ENCODE assay signal across 8 mouse cellular contexts in genomic region chr4:117124518-117125347, GRCm38 (mm10). TPM values are rescaled to one million over a fixed set of nuclear protein-coding genes. Genes with fewer than 3 reads are reported as not detected.
DNase-seq lines count a peak whose midpoint lies in the region; ATAC-seq and TF ChIP-seq lines count a peak whose summit lies in the region.

No protein-coding gene starts in this region.

- no peaks in the 10 kb centered on the region for H3K36me3 ChIP-seq in heart, embryonic 11.5 days (ENCODE audit: control insufficient read depth, insufficient read depth, low read length)
- peaks cover 15% of the 10 kb centered on the region; the same call in 1 of the 2 replicates for H3K36me3 ChIP-seq in kidney, embryonic 15.5 days

- H3K27ac ChIP-seq in bone marrow, adult 2 months (ENCODE audit: control insufficient read depth, insufficient read depth, low read depth, low read length, poor library complexity), result peak overlapping the region; percentile 91
- peak overlapping the region; percentile 86 for H3K27ac ChIP-seq in heart, embryonic 11.5 days (ENCODE audit: low read depth, low read length)
- H3K27ac ChIP-seq in kidney, embryonic 15.5 days, result peak overlapping the region; percentile 94

- 2% methylated on average over 14 of the region's 14 CpGs for WGBS in bone marrow, adult 2 months
- WGBS in heart, embryonic 11.5 days (ENCODE audit: insufficient replicate concordance), result 50% methylated on average over 14 of the region's 14 CpGs
- WGBS in kidney, embryonic 15.5 days, result 52% methylated on average over 14 of the region's 14 CpGs

- TF ChIP-seq CTCF in bone marrow, adult 2 months (IDR thresholded peaks at IDR 0.05; ENCODE audit: control insufficient read depth, insufficient read depth, low read length), result no peak

- ATAC-seq in heart, embryonic 11.5 days (replicated peaks; ENCODE audit: insufficient number of reproducible peaks, low FRiP score, low TSS enrichment), result no peak
- ATAC-seq in kidney, embryonic 15.5 days (replicated peaks; ENCODE audit: low FRiP score), result no peak

- H3K9me3 ChIP-seq in heart, embryonic 11.5 days (replicated peaks; ENCODE audit: control insufficient read depth, low read length), result no peaks in the 10 kb centered on the region
- no peaks in the 10 kb centered on the region for H3K9me3 ChIP-seq in kidney, embryonic 15.5 days (replicated peaks)

- no peaks in the 10 kb centered on the region for H3K27me3 ChIP-seq in heart, embryonic 11.5 days (ENCODE audit: control insufficient read depth, insufficient read depth, low read length)
- H3K27me3 ChIP-seq in kidney, embryonic 15.5 days, result no peaks in the 10 kb centered on the region

- peaks cover 16% of the 10 kb centered on the region for H3K4me1 ChIP-seq in bone marrow, adult 2 months (ENCODE audit: control insufficient read depth, insufficient read depth, low read length)
- H3K4me1 ChIP-seq in heart, embryonic 11.5 days (ENCODE audit: control insufficient read depth, insufficient read depth, low read length), result peaks cover 20% of the 10 kb centered on the region
- peaks cover 33% of the 10 kb centered on the region for H3K4me1 ChIP-seq in kidney, embryonic 15.5 days

- no peak overlapping the region for H3K4me3 ChIP-seq in bone marrow, adult 2 months (replicated peaks; ENCODE audit: control insufficient read depth, low read depth, low read length)
- H3K4me3 ChIP-seq in heart, embryonic 11.5 days (ENCODE audit: low read depth, low read length), result no peak overlapping the region
- H3K4me3 ChIP-seq in kidney, embryonic 15.5 days (replicated peaks), result no peak overlapping the region

- peak overlapping the region; percentile 56 for H3K9ac ChIP-seq in heart, embryonic 11.5 days (ENCODE audit: low read depth, low read length)
- H3K9ac ChIP-seq in kidney, embryonic 15.5 days, result peak overlapping the region; percentile 29; the same call in 1 of the 2 replicates

- TF ChIP-seq POLR2A in bone marrow, adult 2 months (IDR thresholded peaks at IDR 0.05; ENCODE audit: borderline replicate concordance, control insufficient read depth, low read depth, low read length), result 0 out of 2 replicates have a peak, but pooled peaks have one; percentile 13

- H3K4me2 ChIP-seq in heart, embryonic 11.5 days, result peak overlapping the region; percentile 16
- H3K4me2 ChIP-seq in kidney, embryonic 15.5 days, result peak overlapping the region; percentile 39

- DNase-seq in adrenal gland, postnatal 14 days, result peak; percentile 71
- no peak for DNase-seq in adrenal gland, postnatal 25 days
- peak; percentile 63 to 74 for DNase-seq in lung, postnatal 4 days
- DNase-seq in spleen, postnatal 36 days (ENCODE audit: low spot score in 2 of 2), result peak; percentile 83 to 84
- DNase-seq in left cerebral cortex, adult 18-20 months (ENCODE audit: low spot score in 2 of 2), result no peak

RNA-seq across cellular contexts. Expression of gene Btbd19, which starts 0.8 kb away (rescaled TPM):
- 6.3 and 10.2 TPM in 2 replicates for total RNA-seq in adrenal gland, postnatal 14 days (2021)
- total RNA-seq in adrenal gland, postnatal 25 days (2021), result 8.3 and 9.4 TPM in 2 replicates
- polyA plus RNA-seq in bone marrow, adult 2 months (2011; ENCODE audit: insufficient read depth, insufficient read length, low replicate concordance, missing spikeins), result 2.9 and 7.0 TPM in 2 replicates
- 2.2 and 4.0 TPM in 2 replicates for polyA plus RNA-seq in heart, embryonic 11.5 days (2014; fragmentation: Nextera tagmentation; extraction: Ambion mirVana)
- polyA plus RNA-seq in kidney, embryonic 15.5 days (2015; fragmentation: Nextera tagmentation; extraction: Ambion mirVana), result 5.2 and 6.6 TPM in 2 replicates
- 10 to 100 TPM; 13.1 to 14.2 TPM for total RNA-seq in left cerebral cortex, adult 18-20 months (2021)

RNA-seq across cellular contexts. Expression of gene Tctex1d4, which starts 1.9 kb away (rescaled TPM):
- not detected in 2 replicates for total RNA-seq in adrenal gland, postnatal 14 days (2021)
- not detected in 2 replicates for total RNA-seq in adrenal gland, postnatal 25 days (2021)
- not detected in 2 replicates for polyA plus RNA-seq in bone marrow, adult 2 months (2011; ENCODE audit: insufficient read depth, insufficient read length, low replicate concordance, missing spikeins)
- polyA plus RNA-seq in heart, embryonic 11.5 days (2014; fragmentation: Nextera tagmentation; extraction: Ambion mirVana), result not detected in 2 replicates
- not detected in 2 replicates for polyA plus RNA-seq in kidney, embryonic 15.5 days (2015; fragmentation: Nextera tagmentation; extraction: Ambion mirVana)
- total RNA-seq in left cerebral cortex, adult 18-20 months (2021), result under 1 TPM in 1 of 2 experiments, not detected in 1; 0.77 TPM

RNA-seq across cellular contexts. Expression of gene Plk3, which starts 9.0 kb away (rescaled TPM):
- total RNA-seq in adrenal gland, postnatal 14 days (2021), result 8.4 and 19.0 TPM in 2 replicates
- 4.6 and 5.2 TPM in 2 replicates for total RNA-seq in adrenal gland, postnatal 25 days (2021)
- polyA plus RNA-seq in bone marrow, adult 2 months (2011; ENCODE audit: insufficient read depth, insufficient read length, low replicate concordance, missing spikeins), result 3.1 and 7.8 TPM in 2 replicates
- polyA plus RNA-seq in heart, embryonic 11.5 days (2014; fragmentation: Nextera tagmentation; extraction: Ambion mirVana), result 0.99 and 1.3 TPM in 2 replicates
- 2.9 and 3.5 TPM in 2 replicates for polyA plus RNA-seq in kidney, embryonic 15.5 days (2015; fragmentation: Nextera tagmentation; extraction: Ambion mirVana)
- 10 to 100 TPM; 16.9 to 17.3 TPM for total RNA-seq in left cerebral cortex, adult 18-20 months (2021)

RNA-seq across cellular contexts. Expression of gene Ptch2, which starts 28.9 kb away (rescaled TPM):
- total RNA-seq in adrenal gland, postnatal 14 days (2021), result 7.9 and 8.3 TPM in 2 replicates
- 5.3 and 9.8 TPM in 2 replicates for total RNA-seq in adrenal gland, postnatal 25 days (2021)
- 1.5 and 2.8 TPM in 2 replicates for polyA plus RNA-seq in bone marrow, adult 2 months (2011; ENCODE audit: insufficient read depth, insufficient read length, low replicate concordance, missing spikeins)
- polyA plus RNA-seq in heart, embryonic 11.5 days (2014; fragmentation: Nextera tagmentation; extraction: Ambion mirVana), result 2.2 and 2.4 TPM in 2 replicates
- 7.6 and 10.2 TPM in 2 replicates for polyA plus RNA-seq in kidney, embryonic 15.5 days (2015; fragmentation: Nextera tagmentation; extraction: Ambion mirVana)
- total RNA-seq in left cerebral cortex, adult 18-20 months (2021), result 1 to 10 TPM; 1.1 to 2.0 TPM

RNA-seq across cellular contexts. Expression of gene Rps8, which starts 31.3 kb away (rescaled TPM):
- 935 and 1,177 TPM in 2 replicates for total RNA-seq in adrenal gland, postnatal 14 days (2021)
- 876 and 1,008 TPM in 2 replicates for total RNA-seq in adrenal gland, postnatal 25 days (2021)
- polyA plus RNA-seq in bone marrow, adult 2 months (2011; ENCODE audit: insufficient read depth, insufficient read length, low replicate concordance, missing spikeins), result 2,334 and 3,425 TPM in 2 replicates
- polyA plus RNA-seq in heart, embryonic 11.5 days (2014; fragmentation: Nextera tagmentation; extraction: Ambion mirVana), result 764 and 894 TPM in 2 replicates
- 1,027 and 1,077 TPM in 2 replicates for polyA plus RNA-seq in kidney, embryonic 15.5 days (2015; fragmentation: Nextera tagmentation; extraction: Ambion mirVana)
- 100 to 1,000 TPM; 585 to 613 TPM for total RNA-seq in left cerebral cortex, adult 18-20 months (2021)

Comparison
In these comparisons a context has a peak if more than half of its experiments do, and no peak if none do; other contexts are left out.
1. DNase-seq: peak in adrenal gland, postnatal 14 days (single experiment), lung, postnatal 4 days (2 of 2) and spleen, postnatal 36 days (2 of 2); none in adrenal gland, postnatal 25 days (single experiment) and left cerebral cortex, adult 18-20 months (0 of 2).
2. Peak in every context shown above with its lines, with median percentiles within 50 percentile points of each other: H3K27ac ChIP-seq.